Mouse (Mus musculus): ENCODE results near the gene Xrcc1. TPM values are rescaled to one million over a fixed set of nuclear protein-coding genes. Genes with fewer than 3 reads are reported as not detected.
A peak's percentile ranks its signal among the peaks of the same experiment; 100 is the strongest.

Gene Xrcc1
- total and polyA plus RNA-seq, 3 experiments: 81.7 to 148 (median 136) TPM

GRCm38 (mm10) chr7:24595464-24595863, 49.4 kb downstream of the Xrcc1 start:
- TF ChIP-seq RAD21 (IDR thresholded peaks at IDR 0.05; ENCODE audit: low read depth, low read length): no peak
- DNase-seq (ENCODE audit: extremely low read depth): no peak
- Histone ChIP-seq H3K4me2 (ENCODE audit: insufficient read depth, low read depth, poor library complexity, severe bottlenecking) (no peak overlapping the region), H3K27me3 (replicated peaks) (no peaks in the 10 kb centered on the region), H3K9ac (ENCODE audit: insufficient read depth, low read depth) (no peak overlapping the region), H3K4me3 (replicated peaks in 1 of 3; ENCODE audit: low read depth in 2 of 3, low read length in 2 of 3, poor library complexity in 1 of 3) (no peak overlapping the region), H3K36me3 (replicated peaks in 1 of 2; ENCODE audit: control insufficient read depth in 1 of 2, insufficient read depth in 1 of 2, low read length in 1 of 2) (peaks cover 0 to 30% of the 10 kb centered on the region in 2 experiments), H3K27ac (ENCODE audit: insufficient read depth, low read depth) (no peak overlapping the region), H3K79me2 (replicated peaks; ENCODE audit: control insufficient read depth, extremely low read depth, insufficient read depth, poor library complexity, severe bottlenecking) (no peaks in the 10 kb centered on the region), H3K4me1 (ENCODE audit: control insufficient read depth in 1 of 2, insufficient read depth in 2 of 2) (peaks cover 6 to 32% of the 10 kb centered on the region in 2 experiments), H3K9me3 (replicated peaks; ENCODE audit: low read length) (no peaks in the 10 kb centered on the region)
- dilution Hi-C loops (cut with MboI; ENCODE audit: extremely low pct_ligation_motif_present, extremely low pct_unique_long_range_greater_than_20kb, low sequenced_read_pairs): no loop called here
- in situ Hi-C loops (cut with MboI; ENCODE audit: low pct_ligation_motif_present, low pct_unique_long_range_greater_than_20kb, low sequenced_read_pairs): loop anchor here (10.0 kb wide), 1 partner anchor 61 kb away; the partner anchor contains the start of gene Irgq

GRCm38 (mm10) chr7:24598121-24598520, 52.0 kb downstream of the Xrcc1 start:
- H3K27me3 ChIP-seq (replicated peaks): no peaks in the 10 kb centered on the region
- H3K9me3 ChIP-seq (replicated peaks; ENCODE audit: low read length): no peaks in the 10 kb centered on the region
- in situ Hi-C loops (cut with MboI; ENCODE audit: low pct_ligation_motif_present, low pct_unique_long_range_greater_than_20kb, low sequenced_read_pairs) (loop anchor here (10.0 kb wide), 1 partner anchor 63 kb away; the partner anchor contains the start of gene Irgq), dilution Hi-C loops (cut with MboI; ENCODE audit: extremely low pct_ligation_motif_present, extremely low pct_unique_long_range_greater_than_20kb, low sequenced_read_pairs) (no loop called here)
- H3K79me2 ChIP-seq (replicated peaks; ENCODE audit: control insufficient read depth, extremely low read depth, insufficient read depth, poor library complexity, severe bottlenecking): no peaks in the 10 kb centered on the region
- DNase-seq (ENCODE audit: extremely low read depth): no peak
- no peak overlapping the region for H3K4me3 ChIP-seq (replicated peaks in 1 of 3; ENCODE audit: low read depth in 2 of 3, low read length in 2 of 3, poor library complexity in 1 of 3)
- no peak overlapping the region for H3K9ac ChIP-seq (ENCODE audit: insufficient read depth, low read depth)
- no peak overlapping the region for H3K27ac ChIP-seq (ENCODE audit: insufficient read depth, low read depth)
- H3K4me1 ChIP-seq (ENCODE audit: control insufficient read depth in 1 of 2, insufficient read depth in 2 of 2): peaks cover 0 to 23% of the 10 kb centered on the region in 2 experiments; a peak in 2 of 4 replicates
- peaks cover 0 to 30% of the 10 kb centered on the region in 2 experiments for H3K36me3 ChIP-seq (replicated peaks in 1 of 2; ENCODE audit: control insufficient read depth in 1 of 2, insufficient read depth in 1 of 2, low read length in 1 of 2)
- no peak for TF ChIP-seq GABPA (IDR thresholded peaks at IDR 0.05; ENCODE audit: insufficient replicate concordance, low read depth, low read length)
- no peak for TF ChIP-seq ZKSCAN1 (IDR thresholded peaks at IDR 0.05; ENCODE audit: borderline replicate concordance, low read depth, low read length)
- no peak for TF ChIP-seq NRF1 (IDR thresholded peaks at IDR 0.05; ENCODE audit: low read depth, low read length)
- no peak for TF ChIP-seq MYC (IDR thresholded peaks at IDR 0.05; ENCODE audit: low read depth, low read length)
- no peak for TF ChIP-seq USF2 (conservative IDR thresholded peaks at IDR 0.05; ENCODE audit: low read depth, low read length)
- TF ChIP-seq ELF1 (IDR thresholded peaks at IDR 0.05; ENCODE audit: low read depth, low read length): no peak
- H3K4me2 ChIP-seq (ENCODE audit: insufficient read depth, low read depth, poor library complexity, severe bottlenecking): no peak overlapping the region

GRCm38 (mm10) chr7:24599211-24600067, 53.4 kb downstream of the Xrcc1 start:
- in situ Hi-C loops (cut with MboI; ENCODE audit: low pct_ligation_motif_present, low pct_unique_long_range_greater_than_20kb, low sequenced_read_pairs) (loop anchor here (10.0 kb wide), 1 partner anchor 65 kb away; the partner anchor contains the start of gene Irgq), dilution Hi-C loops (cut with MboI; ENCODE audit: extremely low pct_ligation_motif_present, extremely low pct_unique_long_range_greater_than_20kb, low sequenced_read_pairs) (no loop called here)
- Histone ChIP-seq H3K9ac (ENCODE audit: insufficient read depth, low read depth) (no peak overlapping the region), H3K9me3 (replicated peaks; ENCODE audit: low read length) (no peaks in the 10 kb centered on the region), H3K4me2 (ENCODE audit: insufficient read depth, low read depth, poor library complexity, severe bottlenecking) (no peak overlapping the region), H3K27ac (ENCODE audit: insufficient read depth, low read depth) (no peak overlapping the region), H3K4me3 (replicated peaks in 1 of 3; ENCODE audit: low read depth in 2 of 3, low read length in 2 of 3, poor library complexity in 1 of 3) (no peak overlapping the region), H3K4me1 (ENCODE audit: control insufficient read depth in 1 of 2, insufficient read depth in 2 of 2) (peaks cover 0 to 16% of the 10 kb centered on the region in 2 experiments; a peak in 2 of 4 replicates), H3K27me3 (replicated peaks) (no peaks in the 10 kb centered on the region), H3K36me3 (replicated peaks in 1 of 2; ENCODE audit: control insufficient read depth in 1 of 2, insufficient read depth in 1 of 2, low read length in 1 of 2) (peaks cover 0 to 37% of the 10 kb centered on the region in 2 experiments), H3K79me2 (replicated peaks; ENCODE audit: control insufficient read depth, extremely low read depth, insufficient read depth, poor library complexity, severe bottlenecking) (no peaks in the 10 kb centered on the region)
- no peak for TF ChIP-seq MAZ (IDR thresholded peaks at IDR 0.05; ENCODE audit: low read depth, low read length)
- peak in 1 of 2 experiments; percentile 72; a peak in 2 of 4 replicates for TF ChIP-seq CTCF (conservative IDR thresholded peaks at IDR 0.05 in 1 of 2, IDR thresholded peaks at IDR 0.05 in 1 of 2; ENCODE audit: low read depth in 2 of 2, low read length in 2 of 2)
- peak; percentile 66 for TF ChIP-seq SMC3 (IDR thresholded peaks at IDR 0.05; ENCODE audit: low read depth, low read length)
- no peak for TF ChIP-seq ETS1 (conservative IDR thresholded peaks at IDR 0.05; ENCODE audit: low read depth, low read length)
- TF ChIP-seq NRF1 (IDR thresholded peaks at IDR 0.05; ENCODE audit: low read depth, low read length): no peak
- TF ChIP-seq BHLHE40 (IDR thresholded peaks at IDR 0.05; ENCODE audit: low read depth, low read length): no peak
- no peak for TF ChIP-seq JUN (IDR thresholded peaks at IDR 0.05; ENCODE audit: insufficient read depth, low read depth, low read length)
- no peak for TF ChIP-seq EP300 (IDR thresholded peaks at IDR 0.05; ENCODE audit: low read length)
- TF ChIP-seq HCFC1 (IDR thresholded peaks at IDR 0.05; ENCODE audit: low read depth, low read length): no peak
- peak; percentile 35 for TF ChIP-seq RAD21 (IDR thresholded peaks at IDR 0.05; ENCODE audit: low read depth, low read length)
- no peak for TF ChIP-seq IRF4 (IDR thresholded peaks at IDR 0.05; ENCODE audit: low read depth, low read length)
- DNase-seq (ENCODE audit: extremely low read depth): peak; percentile 35
